Mouse (Mus musculus): ENCODE data around the gene Qrfp.

DNA sequence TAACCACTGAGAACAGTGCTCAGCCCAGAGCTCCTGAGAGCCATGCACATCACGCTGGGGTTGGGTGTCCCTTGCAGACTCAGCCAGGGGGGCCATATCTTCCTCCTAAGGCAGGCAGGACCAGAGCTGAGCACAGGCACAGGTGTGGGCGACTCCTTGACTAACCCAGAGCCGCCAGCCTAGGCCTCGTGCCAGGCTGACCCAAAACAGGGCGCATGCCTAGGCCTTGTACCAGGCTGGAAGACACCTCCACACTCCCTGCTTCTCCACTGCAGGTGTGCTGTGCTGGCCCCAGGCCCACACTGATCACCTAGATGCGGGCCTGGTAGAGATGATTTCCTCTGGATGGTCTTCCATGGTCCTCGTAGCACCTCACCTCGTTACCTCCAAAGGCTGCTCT lies 7.6 kb downstream of the Qrfp start:
- no peak for TF ChIP-seq EP300 (IDR thresholded peaks at IDR 0.05; ENCODE audit: low read depth in 1 of 2, low read length in 2 of 2)
- TF ChIP-seq GATA1 (IDR thresholded peaks at IDR 0.05; ENCODE audit: low read depth, low read length), result no peak
- no peak for TF ChIP-seq MAX (IDR thresholded peaks at IDR 0.05; ENCODE audit: low read length)
- no peak for TF ChIP-seq POLR2A (IDR thresholded peaks at IDR 0.05; ENCODE audit: control insufficient read depth in 1 of 2, insufficient read depth in 1 of 2, low read depth in 1 of 2, low read length in 2 of 2, poor library complexity in 1 of 2)
- TF ChIP-seq TAL1 (IDR thresholded peaks at IDR 0.05; ENCODE audit: low read length), result no peak
- TF ChIP-seq CTCF (IDR thresholded peaks at IDR 0.05 in 2 of 3, conservative IDR thresholded peaks at IDR 0.05 in 1 of 3; ENCODE audit: control insufficient read depth in 1 of 3, insufficient read depth in 1 of 3, low read depth in 2 of 3, low read length in 3 of 3, poor library complexity in 1 of 3, severe bottlenecking in 1 of 3), result no peak
- TF ChIP-seq USF1 (IDR thresholded peaks at IDR 0.05; ENCODE audit: low read depth, low read length), result no peak
- TF ChIP-seq SIN3A (IDR thresholded peaks at IDR 0.05; ENCODE audit: low read length), result no peak
- TF ChIP-seq NRF1 (IDR thresholded peaks at IDR 0.05; ENCODE audit: insufficient read depth, low read depth, low read length, poor library complexity, severe bottlenecking), result no peak
- TF ChIP-seq HCFC1 (IDR thresholded peaks at IDR 0.05; ENCODE audit: low read depth, low read length), result no peak
- no peak for TF ChIP-seq MEF2A (IDR thresholded peaks at IDR 0.05; ENCODE audit: extremely low read depth, insufficient replicate concordance, low read depth, low read length, poor library complexity, severe bottlenecking)
- no peak for TF ChIP-seq MAFK (IDR thresholded peaks at IDR 0.05; ENCODE audit: borderline replicate concordance, low read depth, low read length)
- no peak for TF ChIP-seq MYB (IDR thresholded peaks at IDR 0.05; ENCODE audit: low read depth, low read length)
- TF ChIP-seq ZC3H11A (IDR thresholded peaks at IDR 0.05; ENCODE audit: low read depth, low read length), result no peak
